Mouse (Mus musculus) liver, embryonic 14.5 days (tissue): Measurements from ENCODE around the gene Olfr643.

Experiments used
- CTCF ChIP-seq: IDR thresholded peaks from 2 replicates; pipeline ENCODE4 v1.5.1; 2016; ENCODE audit warnings: antibody characterized with exemption, low read depth, control low read depth
- EP300 ChIP-seq: IDR thresholded peaks from 2 replicates; pipeline ENCODE4 v1.6.1; 2016; ENCODE audit warnings: antibody characterized with exemption, low read depth

DNA sequence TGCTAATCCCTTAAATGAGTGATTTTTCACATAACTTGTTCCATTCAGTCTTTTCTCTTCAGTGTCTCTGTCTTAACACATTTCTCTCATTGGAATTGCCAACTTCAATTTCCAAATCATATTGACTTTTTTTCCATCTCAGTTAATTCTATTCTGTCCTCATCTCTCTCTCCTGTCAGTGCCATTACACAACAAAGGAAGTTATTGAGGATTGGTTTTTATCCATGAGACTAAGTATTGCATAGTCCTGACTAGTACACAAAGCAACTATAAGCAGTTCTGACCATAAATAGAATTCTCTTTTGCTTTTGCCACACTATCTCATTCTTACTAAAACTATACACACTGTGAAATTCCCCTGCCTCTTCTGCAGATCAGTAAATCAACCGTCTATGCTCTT, 41.9 kb upstream of the Olfr643 start:
- TF ChIP-seq EP300 = no peak
- TF ChIP-seq CTCF = no peak
